Comparison of ENCODE assay signal across 28 mouse cellular contexts in genomic region chr13:109778297-109778835, GRCm38 (mm10).
A peak's percentile ranks its signal among the peaks of the same experiment; 100 is the strongest.
DNase-seq lines count a peak whose midpoint lies in the region; ATAC-seq lines count a peak whose summit lies in the region.
"Had no signal": no experiment of that assay in that cellular context is flagged by ENCODE, and none has a peak within 500 bp of the region (broad histone marks: within the 10 kb centered on the region; RNA-seq: fewer than 3 reads in every experiment).

No protein-coding gene starts in this region.

- H3K9me3 ChIP-seq in hindbrain, embryonic 10.5 days: no peaks in the 10 kb centered on the region
- no peaks in the 10 kb centered on the region for H3K9me3 ChIP-seq in hindbrain, embryonic 13.5 days
- H3K9me3 ChIP-seq in neural tube, embryonic 11.5 days (ENCODE audit: control insufficient read depth, low read length): no peaks in the 10 kb centered on the region
- H3K9me3 ChIP-seq in neural tube, embryonic 15.5 days (replicated peaks): no peaks in the 10 kb centered on the region
- no peaks in the 10 kb centered on the region for H3K9me3 ChIP-seq in embryonic facial prominence, embryonic 10.5 days
- H3K9me3 ChIP-seq: embryonic facial prominence, embryonic 12.5 days; G1E; heart, embryonic 10.5 days; megakaryocyte, embryonic 14.5 days had no signal

- H3K9ac ChIP-seq in hindbrain, embryonic 13.5 days: no peak overlapping the region
- H3K9ac ChIP-seq in neural tube, embryonic 11.5 days (ENCODE audit: low read length): no peak overlapping the region
- H3K9ac ChIP-seq in neural tube, embryonic 15.5 days (replicated peaks): no peak overlapping the region
- H3K9ac ChIP-seq: embryonic facial prominence, embryonic 12.5 days had no signal

- peak; percentile 32 for DNase-seq in hindbrain, embryonic 10.5 days (ENCODE audit: low spot score)
- peak; percentile 10 for DNase-seq in neural tube, embryonic 11.5 days (ENCODE audit: low spot score)
- peak; percentile 28 for DNase-seq in embryonic facial prominence, embryonic 10.5 days (ENCODE audit: low spot score)
- no peak for DNase-seq in frontal cortex, postnatal 10 days (ENCODE audit: low spot score in 2 of 2)
- DNase-seq: adrenal gland, postnatal 25 days; B cell, adult 2 months; cerebellum, adult 18-20 months; cerebellum, postnatal 25 days; gastrocnemius, adult 2 months; kidney, adult 2 months; kidney, postnatal 25 days; left cerebral cortex, postnatal 4 days; lung, adult 18-20 months; lung, postnatal 14 days; right cerebral cortex, postnatal 25 days; thymus, postnatal 36 days had no signal

- ATAC-seq in hindbrain, embryonic 13.5 days (ENCODE audit: low FRiP score): no peak
- no peak; the same call in 1 of the 2 replicates for ATAC-seq in neural tube, embryonic 11.5 days (ENCODE audit: insufficient read depth, low FRiP score, low TSS enrichment)
- ATAC-seq in neural tube, embryonic 15.5 days (ENCODE audit: low FRiP score): no peak
- no peak for ATAC-seq in megakaryocyte progenitor cell, adult 5-6 weeks (replicated peaks; ENCODE audit: poor library complexity)
- ATAC-seq: forebrain, embryonic 16.5 days had no signal

- H3K4me1 ChIP-seq in hindbrain, embryonic 10.5 days (replicated peaks): peaks cover 36% of the 10 kb centered on the region
- peaks cover 26% of the 10 kb centered on the region for H3K4me1 ChIP-seq in hindbrain, embryonic 13.5 days (replicated peaks)
- 0 out of 2 replicates have a peak, but pooled peaks cover 5% of the 10 kb centered on the region for H3K4me1 ChIP-seq in neural tube, embryonic 11.5 days (ENCODE audit: control insufficient read depth, insufficient read depth, low read length)
- peaks cover 18% of the 10 kb centered on the region for H3K4me1 ChIP-seq in neural tube, embryonic 15.5 days
- H3K4me1 ChIP-seq in embryonic facial prominence, embryonic 10.5 days: peaks cover 39% of the 10 kb centered on the region

- H3K27ac ChIP-seq in hindbrain, embryonic 10.5 days: peak overlapping the region; percentile 69
- no peak overlapping the region for H3K27ac ChIP-seq in hindbrain, embryonic 13.5 days
- no peak overlapping the region for H3K27ac ChIP-seq in neural tube, embryonic 11.5 days (ENCODE audit: low read depth, low read length)
- no peak overlapping the region for H3K27ac ChIP-seq in neural tube, embryonic 15.5 days (replicated peaks)
- peak overlapping the region; percentile 69 for H3K27ac ChIP-seq in embryonic facial prominence, embryonic 10.5 days (replicated peaks)
- H3K27ac ChIP-seq: embryonic facial prominence, embryonic 12.5 days; gastrocnemius, adult 2 months; heart, embryonic 10.5 days; left cerebral cortex, adult 2 months had no signal

- H3K36me3 ChIP-seq in hindbrain, embryonic 10.5 days: no peaks in the 10 kb centered on the region
- H3K36me3 ChIP-seq in hindbrain, embryonic 13.5 days: no peaks in the 10 kb centered on the region
- no peaks in the 10 kb centered on the region for H3K36me3 ChIP-seq in neural tube, embryonic 11.5 days (ENCODE audit: control insufficient read depth, insufficient read depth, low read length)
- H3K36me3 ChIP-seq in neural tube, embryonic 15.5 days: no peaks in the 10 kb centered on the region
- no peaks in the 10 kb centered on the region for H3K36me3 ChIP-seq in embryonic facial prominence, embryonic 10.5 days (replicated peaks)
- H3K36me3 ChIP-seq: embryonic facial prominence, embryonic 12.5 days had no signal

- no peaks in the 10 kb centered on the region for H3K27me3 ChIP-seq in hindbrain, embryonic 10.5 days (ENCODE audit: insufficient read depth, poor library complexity, severe bottlenecking)
- H3K27me3 ChIP-seq in hindbrain, embryonic 13.5 days: no peaks in the 10 kb centered on the region
- H3K27me3 ChIP-seq in neural tube, embryonic 11.5 days (ENCODE audit: control insufficient read depth, insufficient read depth, low read length): no peaks in the 10 kb centered on the region
- no peaks in the 10 kb centered on the region for H3K27me3 ChIP-seq in neural tube, embryonic 15.5 days (replicated peaks)
- H3K27me3 ChIP-seq in embryonic facial prominence, embryonic 10.5 days (replicated peaks; ENCODE audit: low read depth, poor library complexity, severe bottlenecking): no peaks in the 10 kb centered on the region
- H3K27me3 ChIP-seq: embryonic facial prominence, embryonic 12.5 days had no signal

- H3K4me2 ChIP-seq in hindbrain, embryonic 13.5 days: no peak overlapping the region
- no peak overlapping the region for H3K4me2 ChIP-seq in neural tube, embryonic 11.5 days (ENCODE audit: low read depth)
- no peak overlapping the region for H3K4me2 ChIP-seq in neural tube, embryonic 15.5 days
- H3K4me2 ChIP-seq: embryonic facial prominence, embryonic 12.5 days; liver, embryonic 11.5 days had no signal

- no peak overlapping the region for H3K4me3 ChIP-seq in hindbrain, embryonic 10.5 days
- H3K4me3 ChIP-seq in hindbrain, embryonic 13.5 days: no peak overlapping the region
- H3K4me3 ChIP-seq in neural tube, embryonic 11.5 days (ENCODE audit: low read depth, low read length): no peak overlapping the region
- H3K4me3 ChIP-seq in neural tube, embryonic 15.5 days (replicated peaks): no peak overlapping the region
- H3K4me3 ChIP-seq in embryonic facial prominence, embryonic 10.5 days: no peak overlapping the region
- H3K4me3 ChIP-seq: embryonic facial prominence, embryonic 12.5 days; erythroblast, embryonic 14.5 days; gastrocnemius, adult 2 months; heart, embryonic 10.5 days; left cerebral cortex, adult 2 months; megakaryocyte, embryonic 14.5 days; myocyte had no signal

- WGBS in hindbrain, embryonic 10.5 days: 22% methylated on average over 9 of the region's 9 CpGs
- 27% methylated on average over 9 of the region's 9 CpGs for WGBS in hindbrain, embryonic 13.5 days
- WGBS in neural tube, embryonic 11.5 days: 26% methylated on average over 9 of the region's 9 CpGs
- 22% methylated on average over 9 of the region's 9 CpGs for WGBS in neural tube, embryonic 15.5 days
- 39% methylated on average over 9 of the region's 9 CpGs for WGBS in embryonic facial prominence, embryonic 10.5 days

Comparison
In these comparisons a context has a peak if more than half of its experiments do, and no peak if none do; other contexts are left out.
1. H3K27ac ChIP-seq: peak in hindbrain, embryonic 10.5 days (single experiment) and embryonic facial prominence, embryonic 10.5 days (single experiment); none in hindbrain, embryonic 13.5 days (single experiment), neural tube, embryonic 11.5 days (single experiment) and neural tube, embryonic 15.5 days (single experiment).
2. DNase-seq: peak in hindbrain, embryonic 10.5 days (single experiment), neural tube, embryonic 11.5 days (single experiment) and embryonic facial prominence, embryonic 10.5 days (single experiment); none in frontal cortex, postnatal 10 days (0 of 2).